ENCODE assay signal across 15 mouse cellular contexts in the genomic region with DNA sequence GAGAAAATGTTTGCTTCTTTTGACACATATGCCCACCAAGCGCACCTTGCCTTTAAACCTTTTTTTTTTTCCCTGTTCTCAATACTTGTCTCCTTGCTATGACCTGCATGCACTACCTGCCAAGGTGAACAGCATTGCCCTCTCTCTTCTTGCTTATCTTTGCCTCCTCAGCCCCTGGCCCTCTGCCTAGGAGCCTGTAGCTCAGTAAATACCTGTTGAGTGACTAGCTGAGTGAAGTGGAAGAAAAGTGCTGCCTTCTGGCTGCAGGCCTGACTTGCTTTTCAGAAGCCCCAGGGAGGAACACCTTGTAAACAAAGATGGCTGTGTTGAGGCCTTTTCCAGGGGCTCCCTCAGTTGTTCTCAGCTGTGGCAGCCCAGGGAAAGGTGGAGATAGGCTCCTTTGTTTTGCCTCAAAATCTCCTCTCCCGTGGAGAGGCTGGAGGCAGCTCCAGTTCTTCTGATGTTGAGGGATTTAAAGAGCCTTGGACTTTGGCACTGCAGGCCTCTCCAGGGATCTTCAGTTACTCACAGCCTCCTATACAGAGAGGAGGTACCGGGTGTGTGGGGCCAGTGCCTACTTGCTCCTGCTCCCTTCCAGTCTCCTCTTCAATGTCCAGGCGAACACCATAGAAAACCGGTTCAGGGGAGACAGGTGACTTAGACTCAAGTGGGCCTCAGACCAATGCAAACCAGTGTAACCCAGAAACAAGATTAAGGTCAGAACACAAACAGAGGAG.
DNase-seq lines count a peak whose midpoint lies in the region; ATAC-seq and TF ChIP-seq lines count a peak whose summit lies in the region.
"Had no signal": no experiment of that assay in that cellular context is flagged by ENCODE, and none has a peak within 500 bp of the region (broad histone marks: within the 10 kb centered on the region; RNA-seq: fewer than 3 reads in every experiment).

No protein-coding gene starts in this region.

- peak; percentile 56 for DNase-seq in urinary bladder, postnatal 14 days (ENCODE audit: low spot score)
- no peak for DNase-seq in urinary bladder, postnatal 4 days (ENCODE audit: low spot score in 2 of 2)
- DNase-seq in heart, postnatal 4 days: peak; percentile 57
- DNase-seq in lung, postnatal 0 days (ENCODE audit: low spot score): peak; percentile 89
- no peak for DNase-seq in left cerebral cortex, postnatal 10 days (ENCODE audit: extremely low spot score in 1 of 2, low spot score in 2 of 2)
- DNase-seq in adrenal gland, postnatal 14 days: no peak
- no peak for DNase-seq in cerebellum, postnatal 36 days
- DNase-seq: adrenal gland, postnatal 10 days; kidney, adult 18-20 months; right cerebral cortex, postnatal 25 days; thymus, postnatal 25 days had no signal

- 0 out of 2 replicates have a peak, but pooled peaks cover 2% of the 10 kb centered on the region for H3K36me3 ChIP-seq in lung, postnatal 0 days (ENCODE audit: insufficient read depth, low read length)

- H3K9ac ChIP-seq in lung, postnatal 0 days (replicated peaks; ENCODE audit: low read depth): no peak overlapping the region

- no peak for TF ChIP-seq CTCF in lung, postnatal 0 days (IDR thresholded peaks at IDR 0.05)

- intact Hi-C loops in left cerebral cortex, postnatal 10 days (cut with DNase I): no loop called here

- TF ChIP-seq EP300 in lung, postnatal 0 days (IDR thresholded peaks at IDR 0.05): 0 out of 2 replicates have a peak, but pooled peaks have one; percentile 22

- WGBS in lung, postnatal 0 days: 51% methylated on average over 5 of the region's 5 CpGs

- H3K27me3 ChIP-seq in lung, postnatal 0 days (replicated peaks; ENCODE audit: insufficient read depth, low read length): no peaks in the 10 kb centered on the region
- H3K27me3 ChIP-seq: CH12.LX, Patski had no signal

- no peak overlapping the region for H3K4me3 ChIP-seq in lung, postnatal 0 days (ENCODE audit: low read depth, low read length)
- H3K4me3 ChIP-seq: erythroblast, embryonic 14.5 days; megakaryocyte, embryonic 14.5 days had no signal

- H3K9me3 ChIP-seq in lung, postnatal 0 days (ENCODE audit: low read length): no peaks in the 10 kb centered on the region
- H3K9me3 ChIP-seq: megakaryocyte, embryonic 14.5 days had no signal

- peak; percentile 85 for ATAC-seq in lung, postnatal 0 days

- peaks cover 7% of the 10 kb centered on the region; the same call in 1 of the 2 replicates for H3K4me1 ChIP-seq in lung, postnatal 0 days (ENCODE audit: insufficient read depth, low read depth, low read length)
- H3K4me1 ChIP-seq: megakaryocyte, embryonic 14.5 days had no signal

- H3K4me2 ChIP-seq in lung, postnatal 0 days (replicated peaks; ENCODE audit: low read depth, low read length): no peak overlapping the region

- peak overlapping the region; percentile 83 for H3K27ac ChIP-seq in lung, postnatal 0 days (ENCODE audit: low read length)

Comparison
In these comparisons a context has a peak if more than half of its experiments do, and no peak if none do; other contexts are left out.
1. DNase-seq: peak in urinary bladder, postnatal 14 days (single experiment), heart, postnatal 4 days (single experiment) and lung, postnatal 0 days (single experiment); none in urinary bladder, postnatal 4 days (0 of 2), left cerebral cortex, postnatal 10 days (0 of 2), adrenal gland, postnatal 14 days (single experiment) and cerebellum, postnatal 36 days (0 of 2).